Mouse (Mus musculus) embryo, embryonic 10 days (tissue): ENCODE measurements at regions not wholly inside any gene's neighbourhood (a gene's known extent, or its start where the extent isn't known, plus 50 kb on each side); places are given as distances from the start of the nearest gene placed in this dataset.

Source experiments
- DNase-seq: peaks from one replicate; pipeline ENCODE4 v3.0.0-alpha.2; 2015; ENCODE audit warnings: low spot score

DNA sequence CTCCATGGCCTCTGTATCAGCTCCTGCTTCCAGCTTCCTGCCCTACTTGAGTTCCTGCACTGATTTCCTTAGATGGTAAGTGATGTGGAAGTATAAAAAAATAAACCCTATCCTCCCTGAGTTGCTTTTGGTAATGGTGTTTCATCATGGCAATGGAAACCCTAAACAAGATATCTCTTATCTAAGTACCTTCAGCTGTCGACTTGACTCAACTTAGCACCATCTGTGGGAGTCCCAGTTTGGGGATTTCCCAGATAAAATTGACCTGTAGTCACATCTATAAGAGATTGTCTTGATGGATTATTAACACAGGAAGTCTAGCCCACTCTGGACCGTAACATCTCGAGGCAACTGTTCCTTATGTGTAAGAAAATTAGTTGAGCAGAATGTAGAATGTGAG lies 570.2 kb upstream of the Gm10306 start:
- no peak for DNase-seq

DNA sequence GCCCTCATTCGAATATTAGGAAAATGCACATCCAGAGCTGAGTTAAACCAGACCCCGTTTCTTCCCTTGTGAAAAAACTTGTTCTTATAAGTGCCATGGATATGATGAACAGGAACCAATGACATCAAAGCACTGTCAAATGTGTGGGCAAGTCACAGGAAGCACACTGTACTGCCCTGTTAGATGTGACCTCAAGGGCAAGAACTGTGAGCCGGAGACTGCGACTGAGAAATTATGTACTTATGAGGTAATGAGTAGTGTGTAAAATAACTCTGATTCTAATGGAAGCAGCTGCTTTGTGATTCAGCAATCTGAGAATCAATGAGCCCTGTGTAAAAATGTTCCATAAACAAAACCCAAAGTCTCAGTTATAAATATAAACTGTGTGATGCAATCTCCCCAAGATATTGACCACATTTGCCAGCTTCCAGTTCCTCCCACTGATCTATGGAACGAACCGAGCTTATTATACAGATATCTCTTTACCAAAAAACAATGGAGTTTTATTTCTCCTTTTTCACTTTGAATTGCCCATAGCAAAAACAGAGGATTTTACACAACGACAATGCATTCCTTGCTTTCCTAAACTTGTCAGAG lies 566.0 kb upstream of the Gm10306 start:
- no peak for DNase-seq

DNA sequence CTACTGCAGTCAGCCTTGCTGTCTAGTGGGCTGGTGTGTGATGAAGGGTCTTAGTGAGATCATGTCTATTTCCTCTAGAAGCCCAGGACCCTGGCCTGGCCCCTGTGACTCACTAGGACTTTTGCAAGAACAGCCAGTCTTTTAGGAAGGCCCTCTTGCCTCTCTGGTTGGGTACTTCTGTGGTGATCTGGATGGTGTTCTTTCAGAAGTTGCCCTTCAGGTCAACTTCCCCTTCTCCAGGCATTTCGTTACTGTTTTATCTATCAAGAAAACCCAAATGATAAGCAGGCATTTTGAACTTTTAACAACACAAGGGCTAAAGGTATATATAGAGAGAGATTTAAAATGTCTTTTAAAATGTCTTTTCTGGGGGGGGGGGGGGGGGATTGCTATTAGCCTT lies 550.5 kb upstream of the Gm10306 start:
- DNase-seq, result no peak

DNA sequence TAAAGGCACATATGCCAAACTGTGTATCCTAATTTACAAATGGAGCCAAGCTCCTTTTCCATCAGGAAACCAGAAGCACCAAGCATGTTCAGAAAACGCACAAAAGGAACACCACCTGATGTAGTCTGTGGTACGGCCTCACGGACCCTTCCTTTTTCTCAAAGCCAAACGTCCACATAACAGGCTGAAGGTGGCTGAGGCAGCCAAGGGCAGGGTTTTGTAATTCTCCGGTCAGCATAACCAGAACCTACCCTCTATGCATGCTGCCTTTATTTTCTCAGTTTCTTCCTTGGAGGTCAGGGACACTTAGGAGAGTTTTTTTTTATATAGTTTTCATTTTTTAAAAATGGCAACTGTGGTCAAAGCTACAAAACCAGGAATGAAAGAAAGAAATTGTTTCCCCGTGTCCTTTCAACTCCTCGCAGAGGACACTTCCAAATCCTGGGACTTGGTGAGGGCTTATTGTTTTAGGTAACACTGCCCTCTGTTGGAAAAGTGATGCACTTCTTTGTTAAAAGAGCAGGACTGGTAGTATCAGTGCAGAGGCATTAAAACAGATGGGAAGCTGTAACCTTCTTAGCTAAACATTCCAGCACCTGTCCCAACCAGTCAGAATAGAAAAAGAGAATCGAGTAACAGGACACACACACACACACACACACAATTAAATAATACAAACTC lies 549.1 kb upstream of the Gm10306 start:
- peak; percentile 77 for DNase-seq

DNA sequence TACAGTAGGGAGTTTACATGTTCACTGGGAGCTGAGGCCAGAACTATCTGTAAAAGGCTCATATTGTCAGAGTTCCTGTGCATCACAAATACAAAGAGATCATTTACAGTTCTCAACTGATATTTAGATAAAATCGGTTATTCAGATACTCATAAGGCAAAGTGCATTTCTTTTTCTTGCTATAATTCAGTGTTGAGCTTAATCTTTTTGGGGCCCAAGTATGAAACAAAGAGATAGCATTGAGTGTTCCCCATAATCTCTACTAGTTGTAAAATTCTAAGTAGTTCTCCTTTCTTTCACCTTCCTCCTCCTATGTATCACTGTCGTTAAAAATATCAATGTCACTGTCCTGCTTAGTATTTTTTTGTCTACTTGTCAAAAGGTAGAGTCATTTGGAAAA lies 540.6 kb upstream of the Gm10306 start:
- no peak for DNase-seq

DNA sequence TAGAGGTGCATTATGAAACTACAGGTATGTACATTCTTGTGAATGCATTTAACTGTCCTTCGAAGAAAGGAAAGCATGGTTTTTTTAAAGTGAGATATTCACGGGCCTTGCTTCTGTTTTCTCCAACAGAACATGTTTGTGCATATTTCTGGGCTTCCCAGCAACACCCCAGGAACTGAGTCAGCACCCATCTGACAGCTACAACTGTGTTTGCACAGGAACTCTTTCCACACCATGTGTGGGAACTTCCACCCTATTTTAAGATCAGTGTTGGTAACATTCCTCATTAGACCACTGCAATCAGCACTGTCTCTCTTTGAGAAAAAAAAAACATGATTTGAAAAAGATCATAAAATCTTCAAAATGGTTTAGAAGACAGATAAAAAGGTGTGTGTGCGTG lies 538.6 kb upstream of the Gm10306 start:
- no peak for DNase-seq

DNA sequence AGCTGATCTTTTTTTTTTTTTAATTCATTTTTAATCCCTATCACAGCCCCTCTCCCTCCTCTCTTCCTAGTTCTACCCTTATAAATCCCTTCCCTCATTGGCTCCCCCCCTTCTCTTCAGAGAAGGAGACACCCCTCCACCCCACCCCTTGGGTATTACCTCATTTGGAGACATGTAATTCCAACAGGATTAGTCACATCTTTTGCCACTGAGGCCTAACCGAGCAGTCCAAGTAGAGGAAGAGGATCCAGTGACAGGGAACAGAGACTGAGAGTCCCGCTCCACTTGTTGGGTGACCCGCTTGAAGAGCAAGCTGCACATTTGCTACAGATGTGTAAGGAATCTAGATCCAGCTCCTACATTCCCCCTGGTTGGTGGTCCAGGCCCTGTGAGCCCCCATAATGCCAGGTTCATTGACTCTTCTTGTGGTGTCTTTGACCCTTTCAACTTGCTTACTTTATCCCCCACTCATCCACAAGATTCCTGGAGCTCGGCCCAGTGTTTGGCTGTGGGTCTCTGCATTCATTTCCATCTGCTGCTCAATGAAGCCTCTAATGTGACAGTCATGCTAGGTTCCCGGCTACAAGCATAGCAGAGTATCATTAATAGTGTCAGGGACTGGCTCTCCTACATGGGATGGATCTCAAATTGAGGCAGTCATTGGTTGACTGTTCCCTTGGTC lies 506.6 kb upstream of the Gm10306 start:
- no peak for DNase-seq

DNA sequence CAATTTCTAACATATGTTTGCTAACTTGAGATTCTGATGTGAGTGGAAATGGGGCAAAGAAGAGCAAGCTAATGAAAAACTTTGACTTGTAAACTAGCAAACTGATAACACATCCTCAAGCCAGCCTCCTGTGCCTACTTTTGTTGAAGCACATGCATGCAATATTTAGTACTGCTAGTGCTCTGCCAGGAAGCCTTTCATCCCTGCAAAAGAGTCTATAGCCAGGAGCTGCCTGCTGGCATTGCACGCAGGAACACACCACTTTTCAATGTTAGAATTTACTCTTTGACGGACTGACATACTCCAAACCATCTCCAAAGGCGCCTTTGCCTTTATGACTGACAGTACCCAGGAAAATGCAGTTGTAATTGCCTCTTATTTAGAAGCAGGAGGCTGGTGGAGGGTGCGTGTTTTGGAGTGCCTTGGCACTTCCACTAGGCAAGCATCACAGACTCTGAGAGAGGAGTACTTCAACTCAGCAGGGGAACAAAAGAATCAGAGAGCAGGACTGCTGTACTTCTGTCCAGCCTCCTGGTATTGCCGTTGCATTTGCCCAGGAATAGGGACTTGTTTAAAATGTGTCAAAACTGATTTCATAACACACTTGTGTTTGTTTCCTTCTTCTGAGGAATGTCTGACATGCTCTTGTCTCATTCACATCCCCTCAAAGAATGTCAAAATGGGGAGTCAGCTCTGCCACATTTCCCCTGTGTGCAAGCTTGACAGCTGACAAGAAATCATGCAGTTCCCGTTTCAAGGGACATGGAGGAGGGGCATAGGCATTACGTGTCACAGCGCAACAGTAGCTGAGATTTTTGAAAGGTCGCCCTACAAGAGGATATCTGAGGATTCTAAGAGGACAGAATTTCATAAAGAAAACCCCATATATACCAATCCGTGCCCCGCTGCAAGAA lies 503.8 kb upstream of the Gm10306 start:
- no peak for DNase-seq

DNA sequence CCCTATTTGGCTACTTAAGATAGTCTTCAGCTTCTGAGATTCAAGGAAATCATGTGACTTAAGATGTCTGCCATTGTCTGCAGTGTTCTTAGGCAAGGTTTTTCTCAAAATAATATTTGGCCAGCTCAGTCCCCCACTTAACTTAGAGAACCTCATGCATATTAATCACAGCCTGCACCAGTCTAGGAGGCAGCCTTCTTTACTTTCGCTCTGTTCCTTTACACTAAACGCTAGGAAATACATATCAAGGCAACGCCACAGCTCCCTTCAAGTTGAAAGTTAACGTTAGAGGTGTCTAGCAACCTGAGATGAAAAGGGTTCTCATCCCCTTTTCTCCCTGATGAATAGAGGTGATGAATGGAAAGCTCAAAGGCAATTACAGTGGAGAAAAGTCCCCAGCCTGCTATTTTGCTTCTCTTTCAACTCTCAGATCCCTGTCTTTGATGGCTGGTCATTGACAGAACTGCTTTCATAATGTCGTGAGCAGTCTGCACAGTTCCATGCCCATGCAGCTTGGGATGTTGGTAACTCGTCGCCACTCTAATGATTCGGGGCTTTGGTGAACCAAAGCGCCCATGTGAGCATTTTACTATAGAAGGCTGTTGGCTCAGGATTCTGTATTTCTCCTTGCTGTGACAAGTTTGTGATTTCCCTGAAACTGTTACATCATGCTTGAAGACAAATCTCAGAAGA lies 483.0 kb upstream of the Gm10306 start:
- DNase-seq, result no peak

DNA sequence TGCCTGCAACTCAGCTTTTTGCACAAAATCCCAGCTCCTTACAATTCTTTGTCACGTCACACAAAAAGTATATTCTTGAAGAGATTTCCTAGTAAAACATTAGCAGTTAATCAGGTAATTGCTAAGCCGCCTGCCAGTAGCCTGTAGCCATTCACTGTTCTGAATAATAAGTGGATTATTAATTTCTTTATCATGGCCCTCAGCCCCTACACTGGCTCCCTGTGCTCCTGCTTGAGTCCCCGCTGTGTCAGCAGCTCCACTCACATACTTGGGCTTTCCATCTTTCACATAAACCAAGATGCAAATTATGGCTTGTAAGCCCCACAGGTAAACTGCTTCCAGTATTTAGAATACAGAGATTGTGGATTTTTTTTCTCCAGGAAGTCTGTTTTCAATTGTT lies 473.5 kb upstream of the Gm10306 start:
- no peak for DNase-seq

DNA sequence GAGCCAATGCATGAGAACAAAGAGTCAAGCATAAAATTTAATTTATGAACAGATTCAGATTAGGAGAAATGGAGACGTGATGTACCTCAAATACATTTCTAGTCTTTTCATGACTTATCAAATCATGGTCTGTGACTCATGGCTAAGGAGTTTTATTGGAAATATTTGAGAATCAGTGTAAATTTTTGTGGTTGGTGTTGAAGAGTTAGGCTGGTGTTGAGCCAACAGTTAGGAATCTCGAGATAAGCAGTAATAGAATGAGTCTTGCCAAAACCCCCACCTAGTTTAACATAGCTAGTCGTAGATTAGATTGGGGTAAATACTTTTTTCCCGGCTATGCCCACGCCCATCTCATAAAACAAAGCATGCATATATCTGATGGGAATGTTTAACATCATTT lies 462.0 kb upstream of the Gm10306 start:
- no peak for DNase-seq

DNA sequence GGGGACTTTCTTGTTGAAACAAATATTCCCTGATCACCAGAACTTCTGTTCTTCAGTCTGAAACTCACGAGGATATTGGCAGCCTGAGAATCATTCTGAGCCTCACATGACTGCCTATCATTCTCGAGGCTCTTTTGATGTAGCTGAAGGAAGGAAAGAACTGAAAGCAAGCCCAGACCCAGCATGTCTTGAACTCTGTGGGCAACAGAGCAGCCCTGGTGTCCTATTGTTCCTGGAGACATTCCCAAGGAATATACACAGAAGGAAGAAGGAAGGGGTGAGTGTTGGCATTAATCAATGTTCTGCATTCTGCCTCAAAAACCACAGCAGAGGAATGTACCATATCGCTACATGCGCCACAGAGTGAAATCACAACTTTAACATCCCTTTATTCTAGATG lies 449.4 kb upstream of the Gm10306 start:
- DNase-seq, result no peak

DNA sequence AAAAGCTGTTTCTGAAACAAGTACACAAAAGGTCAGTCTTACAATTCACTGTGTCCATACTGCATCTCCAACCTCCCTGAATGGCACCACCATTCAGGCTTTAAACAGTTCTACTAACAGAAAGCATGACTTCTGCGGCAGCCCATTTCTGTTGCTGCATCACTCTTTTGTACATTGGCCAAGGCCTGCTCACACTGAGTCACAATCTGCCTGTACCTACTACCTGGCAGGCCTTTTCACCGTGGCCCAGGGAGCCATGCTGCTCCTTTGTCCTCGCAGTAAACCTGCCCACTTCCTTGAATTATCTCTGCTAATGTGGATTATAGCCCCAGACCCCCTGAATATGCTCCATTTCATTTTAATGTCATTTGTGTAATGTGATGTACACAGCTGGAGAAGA lies 439.5 kb upstream of the Gm10306 start:
- no peak for DNase-seq

DNA sequence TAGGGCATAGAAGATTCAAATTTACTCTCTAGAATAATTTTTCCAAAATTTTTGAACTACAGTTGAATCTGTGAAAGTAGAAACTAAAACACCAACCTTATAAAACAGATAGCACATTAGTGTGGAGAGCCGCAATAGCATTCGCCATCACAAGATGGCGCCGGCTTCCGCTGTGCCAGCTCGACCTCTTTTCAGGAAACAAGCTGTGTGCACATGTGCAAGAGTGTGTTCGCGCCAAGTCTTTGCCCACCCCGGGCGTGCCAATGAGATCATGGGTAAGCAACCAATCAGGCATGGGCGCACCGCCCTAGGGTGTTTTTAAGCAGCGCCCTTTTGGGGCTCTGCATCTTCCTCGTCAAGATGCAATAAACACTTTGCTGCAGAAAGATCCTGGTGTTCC lies 432.2 kb upstream of the Gm10306 start:
- DNase-seq, result peak; percentile 13

DNA sequence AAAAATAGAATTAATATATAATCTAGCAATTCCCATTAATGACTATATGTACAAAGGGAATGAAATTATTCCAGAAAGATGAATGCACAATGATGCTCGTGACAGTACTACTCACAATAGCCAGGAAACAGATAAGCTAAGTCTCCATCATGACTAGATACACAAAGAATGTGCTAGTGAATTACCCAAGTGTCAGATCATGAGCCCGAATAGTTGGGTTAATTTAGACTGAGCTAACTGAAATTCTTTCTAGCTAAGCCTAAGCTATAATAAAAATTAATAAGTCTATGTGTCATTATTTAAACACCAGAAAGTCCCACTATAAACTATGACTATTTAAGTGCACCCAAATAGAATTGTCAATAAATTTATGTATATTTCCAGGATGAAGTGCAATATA lies 418.4 kb upstream of the Gm10306 start:
- DNase-seq, result no peak

DNA sequence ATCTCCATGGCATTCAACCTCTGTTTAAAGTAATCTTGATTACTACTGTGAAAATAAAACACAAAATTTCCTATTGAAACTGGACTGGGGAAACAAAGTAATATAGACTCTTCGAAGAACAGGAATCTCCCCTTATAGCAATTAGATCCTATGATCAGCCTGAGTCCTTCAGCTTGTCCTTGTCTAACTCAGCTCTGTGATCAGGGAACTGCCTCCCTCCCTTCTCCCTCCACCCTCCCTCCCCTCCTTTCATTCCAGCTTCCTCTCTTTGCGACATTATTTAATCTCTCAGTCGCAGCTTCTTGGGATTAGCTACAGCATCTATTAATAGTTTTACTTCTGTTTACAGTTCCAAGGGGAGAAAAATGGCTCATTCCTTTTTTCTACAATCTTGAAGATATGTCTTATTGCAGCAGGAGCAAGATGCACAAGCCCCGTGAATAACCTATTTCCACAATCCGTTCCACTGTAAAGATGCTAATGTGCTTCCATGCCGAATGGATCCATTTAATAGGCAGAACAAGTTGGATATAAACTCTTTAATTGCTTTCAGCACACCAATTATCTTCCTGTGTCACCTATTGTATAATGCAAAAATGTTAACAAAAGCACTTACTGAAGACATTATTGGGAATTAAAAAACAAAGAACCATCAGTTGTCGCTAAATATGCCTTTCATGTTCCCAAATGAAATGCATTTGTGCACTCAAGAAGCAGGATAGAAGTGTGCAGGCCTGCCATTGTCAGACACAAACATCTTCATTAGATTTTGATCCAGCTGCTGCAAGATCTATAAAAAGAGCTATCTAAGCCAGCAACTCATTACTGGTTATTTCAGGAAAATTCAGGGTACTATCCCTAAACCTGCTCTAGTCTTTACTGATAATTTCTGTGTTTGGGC lies 411.2 kb upstream of the Gm10306 start:
- no peak for DNase-seq

DNA sequence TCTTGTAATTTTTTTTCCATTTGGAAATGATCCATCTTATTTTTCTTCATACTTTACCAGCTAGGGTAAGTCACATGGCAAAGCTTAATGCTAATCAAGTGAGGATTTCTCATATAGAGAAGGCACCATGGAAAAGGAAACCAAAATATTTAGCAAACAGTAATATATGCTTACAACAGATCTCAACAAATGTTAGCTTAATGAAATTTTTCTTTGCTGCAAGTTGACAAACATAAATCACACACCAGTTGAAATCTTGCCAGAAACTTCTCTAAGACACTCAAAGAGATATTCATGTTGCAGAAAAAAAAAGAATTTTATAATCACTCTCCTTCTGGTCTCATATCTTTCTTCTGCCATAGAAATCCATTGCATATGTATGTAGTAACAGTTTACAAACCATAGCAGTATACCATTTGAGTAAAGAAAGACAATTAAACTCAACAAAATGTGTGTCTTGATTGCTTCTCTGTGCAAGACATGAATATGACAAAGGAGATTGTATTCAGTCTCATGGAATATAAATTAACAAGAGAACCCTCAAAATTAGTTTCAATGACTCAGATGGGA lies 408.3 kb upstream of the Gm10306 start:
- DNase-seq, result no peak

DNA sequence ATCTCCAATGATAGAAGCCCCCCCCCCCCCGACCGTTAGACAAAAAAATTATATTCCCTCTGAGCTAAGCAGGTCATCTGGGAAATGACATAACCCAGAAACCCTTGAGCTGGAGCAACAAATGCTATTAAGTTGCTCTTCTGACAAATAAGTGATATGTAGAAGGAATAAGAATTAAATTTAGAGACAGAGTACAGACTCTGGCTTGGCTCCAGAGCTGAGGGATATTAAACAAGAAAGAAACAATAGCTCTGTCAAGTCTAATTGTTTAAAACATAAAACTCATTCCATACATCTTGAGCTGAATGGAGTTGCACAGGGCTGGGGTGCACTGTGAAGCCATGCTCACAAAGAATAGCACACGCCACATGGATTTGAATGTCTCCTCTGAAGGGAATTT lies 407.3 kb upstream of the Gm10306 start:
- no peak for DNase-seq

DNA sequence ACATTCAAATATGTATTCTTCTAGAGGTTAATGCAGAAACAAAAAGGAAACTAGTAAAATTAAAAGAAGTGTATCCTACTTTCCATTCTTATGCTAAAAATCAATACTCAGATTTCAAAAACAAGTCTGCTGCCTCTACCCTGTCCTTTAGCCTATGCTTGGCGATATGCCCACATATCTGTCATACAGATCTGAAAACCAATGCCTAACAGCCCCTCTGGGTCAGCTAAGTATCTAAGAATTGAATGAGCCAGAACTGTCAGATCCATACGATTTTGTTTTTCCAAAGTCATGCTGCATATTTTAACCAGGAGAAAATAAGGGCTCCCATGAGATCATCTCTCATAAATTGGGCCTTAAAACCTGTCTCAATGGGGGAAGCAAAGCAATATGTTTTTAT lies 395.7 kb upstream of the Gm10306 start:
- DNase-seq, result no peak

DNA sequence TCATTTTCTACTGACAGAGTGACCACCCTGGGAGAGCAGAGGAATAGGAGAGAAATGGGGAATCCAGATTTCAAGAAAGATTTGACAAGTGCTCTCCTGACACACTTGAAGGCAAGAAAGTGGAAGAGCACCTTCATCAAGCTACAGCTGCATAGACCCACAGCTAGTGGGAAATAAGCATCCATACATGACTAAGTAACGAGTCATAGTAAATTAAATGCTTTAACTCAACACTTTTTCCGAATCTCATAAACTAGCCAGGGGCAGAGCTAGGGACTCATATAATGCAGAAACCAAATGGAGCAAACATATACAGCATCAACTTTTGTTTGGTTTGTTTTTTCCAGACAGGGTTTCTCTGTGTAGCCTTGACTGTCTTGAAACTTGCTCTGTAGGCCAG lies 383.2 kb upstream of the Gm10306 start:
- no peak for DNase-seq

DNA sequence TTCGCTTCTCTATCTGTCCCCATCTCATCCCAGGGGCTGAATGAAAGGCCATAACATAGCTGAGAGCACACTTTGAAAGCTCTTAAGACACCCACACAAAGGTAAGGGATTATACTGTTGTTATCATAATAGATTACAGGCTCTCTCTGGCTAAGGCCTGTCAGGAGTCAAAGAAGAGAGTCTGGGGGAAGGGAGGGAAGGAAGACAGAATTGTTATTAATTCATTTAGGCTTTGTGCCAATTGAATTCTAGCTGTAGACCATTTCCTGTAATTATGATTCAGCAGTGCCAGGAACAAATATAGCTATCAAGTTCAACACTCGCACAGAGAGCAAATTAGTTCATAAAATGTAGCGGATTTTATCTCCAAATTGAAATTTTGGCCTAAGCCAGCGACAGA lies 369.3 kb upstream of the Gm10306 start:
- DNase-seq, result no peak
